Mouse (Mus musculus): ENCODE measurements around the gene Fezf2. TPM values are rescaled to one million over a fixed set of nuclear protein-coding genes. Genes with fewer than 3 reads are reported as not detected.

Gene Fezf2
- not detected for total RNA-seq (2023)

DNA sequence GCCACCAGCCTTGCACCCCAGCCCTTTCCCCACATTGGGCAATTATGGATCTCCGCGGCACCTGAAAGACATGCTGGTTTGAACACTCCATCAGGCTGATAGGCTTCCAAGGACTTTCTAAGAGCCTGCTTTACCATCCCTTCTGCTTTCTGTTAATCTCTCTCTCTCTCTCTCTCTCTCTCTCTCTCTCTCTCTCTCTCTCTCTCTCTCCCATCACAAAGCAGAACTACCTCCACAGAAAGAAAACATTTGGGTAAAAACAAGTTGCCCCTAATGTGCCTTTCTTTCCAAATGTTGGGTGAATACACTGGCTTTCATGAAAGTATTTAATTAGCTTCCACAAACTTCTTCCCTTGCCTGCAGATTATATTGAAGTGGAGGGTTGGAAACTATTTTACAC lies at the start of gene Fezf2:
Gene Fezf2 (minus strand): TSS at position 101 of the 400 bp plus-strand sequence.

Other genes starting within 250 kb of the Fezf2 start
- gene Gm49355, start 64.2 kb downstream of the Fezf2 start, total RNA-seq (2023), result not detected
- gene 3830406C13Rik, start 64.0 kb downstream of the Fezf2 start, total RNA-seq (2023), result 10 to 100 TPM; 13.0 to 16.0 TPM

Data from neutrophil, adult 83 days (primary cell).